Mouse (Mus musculus): ENCODE results near the gene Dip2a.

- no peak for TF ChIP-seq E2F4 (IDR thresholded peaks at IDR 0.05; ENCODE audit: insufficient read depth)
- no peak for TF ChIP-seq SRF (IDR thresholded peaks at IDR 0.05; ENCODE audit: control insufficient read depth, insufficient read length, low read depth)
Measured at GRCm38 (mm10) chr10:76326304-76327006, 18.6 kb downstream of the Dip2a start.
